Mouse (Mus musculus) right cerebral cortex, adult 18-20 months (tissue): ENCODE results near the gene Arid4a.
"Not testable (repeated sequence)": the region's sequence is repeated elsewhere in the genome, so short reads cannot be mapped to it uniquely, and the experiment has no call there.

Experiments used
- DNase-seq: peaks from one replicate; pipeline ENCODE4 v3.0.0; 2022; ENCODE audit warnings: mixed read lengths

Gene Arid4a

DNA sequence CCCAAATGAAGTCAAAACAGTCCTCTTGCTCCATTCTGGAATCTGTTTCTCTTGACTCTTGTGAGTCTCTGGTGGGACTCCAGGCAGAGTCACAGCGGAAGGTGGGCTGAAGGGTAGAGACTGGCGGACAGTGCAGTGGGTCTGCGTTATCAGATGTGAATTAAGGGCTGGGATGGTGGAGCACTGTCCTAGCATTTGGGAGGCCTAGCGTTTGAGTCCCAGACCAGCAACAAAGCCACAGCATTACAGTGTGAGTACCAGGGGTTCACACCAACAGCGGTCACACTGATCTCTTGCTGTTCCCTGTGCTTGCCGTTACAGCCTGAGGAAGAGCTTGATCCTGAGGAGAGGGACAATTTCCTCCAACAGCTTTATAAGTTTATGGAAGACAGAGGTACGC lies 44.0 kb downstream of the Arid4a start:
- no peak for DNase-seq

DNA sequence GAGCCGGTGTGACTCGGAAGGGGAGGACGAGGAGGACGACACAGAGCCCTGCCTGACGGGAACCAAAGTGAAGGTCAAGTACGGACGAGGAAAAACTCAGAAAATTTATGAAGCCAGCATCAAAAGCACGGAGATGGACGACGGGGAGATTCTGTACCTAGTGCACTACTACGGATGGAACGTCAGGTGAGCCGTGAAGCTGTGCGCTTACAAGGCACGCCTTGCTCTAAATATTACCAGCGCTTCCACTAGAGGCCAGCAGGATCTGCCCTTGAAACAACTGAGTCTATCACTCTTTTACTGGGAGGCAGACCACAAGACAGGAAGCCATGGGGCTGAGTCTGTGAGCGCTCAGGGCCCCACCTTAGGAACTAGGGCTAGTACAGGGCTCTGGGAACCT lies 54.1 kb downstream of the Arid4a start:
- DNase-seq: no peak

DNA sequence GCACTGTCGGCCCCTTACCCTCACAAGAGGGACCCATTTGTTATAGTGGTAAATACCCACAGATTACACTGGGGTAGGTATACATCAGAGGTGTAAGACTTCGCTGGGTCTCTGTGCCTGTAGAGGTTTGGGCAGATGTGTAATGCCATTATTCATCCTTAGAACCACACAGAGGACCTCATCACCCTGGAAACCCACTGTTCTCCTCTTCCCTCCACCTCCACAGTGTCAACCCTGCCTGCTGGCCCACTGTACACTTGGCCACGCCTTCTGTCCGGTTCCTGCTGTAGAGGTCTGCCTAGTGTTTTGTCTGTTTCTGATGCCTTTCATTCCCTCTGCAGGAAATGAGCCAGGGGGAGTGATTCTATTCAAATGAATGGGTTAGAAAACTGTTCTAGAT lies 56.3 kb downstream of the Arid4a start:
- DNase-seq: no peak

DNA sequence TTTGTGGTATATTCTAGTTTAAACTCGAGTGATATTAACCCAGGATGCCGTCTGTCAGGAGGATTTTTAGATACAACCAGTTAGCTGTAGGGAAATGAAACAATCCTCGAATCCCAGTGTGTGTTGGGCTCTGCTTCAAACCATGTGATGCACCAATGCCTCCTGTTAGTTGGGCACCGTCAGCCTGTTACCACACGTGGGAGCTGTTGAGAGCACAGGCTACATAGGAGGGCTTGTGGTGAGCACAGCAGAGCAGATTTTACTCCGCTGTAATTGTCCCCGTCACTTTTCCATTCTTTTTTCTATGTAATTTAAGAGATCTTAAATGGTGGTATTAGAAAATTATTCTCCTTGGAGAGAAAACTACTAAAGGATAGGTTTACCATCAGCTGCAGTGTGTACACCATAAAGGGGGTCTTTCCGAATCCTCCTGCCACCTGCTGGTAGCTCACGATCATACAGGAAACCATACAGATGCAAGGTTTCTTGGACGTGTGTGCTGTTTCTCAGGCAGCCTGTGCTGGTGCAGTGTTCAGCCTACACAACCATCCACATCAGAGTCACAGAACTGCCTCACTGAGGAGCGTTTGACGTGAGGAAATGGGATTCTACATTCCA lies 57.4 kb downstream of the Arid4a start:
- no peak for DNase-seq

DNA sequence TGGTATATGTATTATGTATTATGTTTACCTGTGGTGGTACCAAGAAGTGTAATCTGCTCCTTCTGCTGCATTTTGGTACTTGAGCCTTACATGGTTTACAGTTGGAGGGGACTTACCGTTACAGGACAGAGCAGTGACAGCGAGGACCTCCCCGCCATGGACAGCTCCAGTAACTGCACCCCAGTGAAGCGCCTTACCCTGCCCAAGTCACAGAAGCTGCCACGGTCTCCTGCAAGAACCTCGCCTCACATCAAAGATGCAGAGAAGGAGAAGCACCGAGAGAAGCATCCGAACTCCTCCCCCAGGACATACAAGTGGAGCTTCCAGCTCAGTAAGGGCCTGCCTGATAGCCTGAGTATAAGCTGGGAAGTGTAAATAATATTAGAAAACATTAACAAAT lies 70.5 kb downstream of the Arid4a start:
- DNase-seq: no peak

DNA sequence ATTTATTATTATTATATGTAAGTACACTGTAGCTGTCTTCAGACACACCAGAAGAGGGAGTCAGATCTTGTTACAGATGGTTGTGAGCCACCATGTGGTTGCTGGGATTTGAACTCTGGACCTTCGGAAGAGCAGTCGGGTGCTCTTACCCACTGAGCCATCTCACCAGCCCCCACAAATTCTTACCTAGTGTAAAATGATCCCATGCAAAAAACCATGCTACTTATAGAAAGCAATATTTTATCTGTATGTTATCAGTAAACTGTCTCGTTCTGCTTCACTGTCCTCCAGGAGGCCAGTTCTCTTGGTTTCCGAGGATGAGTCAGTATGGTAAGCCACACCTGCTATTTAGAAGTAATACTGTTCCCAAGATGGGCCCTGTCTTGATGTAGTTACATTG lies 88.5 kb downstream of the Arid4a start:
- DNase-seq: not testable (repeated sequence)

DNA sequence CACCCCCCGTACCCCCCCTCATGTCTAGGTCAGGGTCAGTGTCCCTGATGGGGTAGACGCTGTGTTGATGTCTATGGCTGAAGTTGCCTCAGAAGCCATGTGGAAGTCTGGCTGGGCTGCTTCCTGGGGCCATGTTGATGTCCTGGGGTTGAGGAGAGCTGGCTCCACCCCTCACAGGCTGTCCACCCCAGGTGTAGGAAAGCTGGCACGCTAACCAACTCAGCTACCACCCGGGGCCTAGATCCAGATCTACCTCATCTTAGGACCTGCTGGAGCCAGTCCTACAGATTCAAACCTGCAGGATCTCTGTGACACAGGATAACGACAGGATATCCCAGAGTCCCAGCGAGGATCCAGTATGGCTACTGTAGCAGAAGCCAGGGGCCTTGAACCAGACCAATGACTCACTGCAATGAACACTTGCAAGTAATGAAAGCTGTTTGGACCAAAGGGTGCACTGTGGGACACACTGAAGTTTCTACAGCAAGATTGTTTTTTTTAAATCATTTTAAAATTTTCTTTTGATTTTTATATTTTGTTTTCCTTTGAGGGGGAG lies 91.5 kb downstream of the Arid4a start:
- DNase-seq: no peak

DNA sequence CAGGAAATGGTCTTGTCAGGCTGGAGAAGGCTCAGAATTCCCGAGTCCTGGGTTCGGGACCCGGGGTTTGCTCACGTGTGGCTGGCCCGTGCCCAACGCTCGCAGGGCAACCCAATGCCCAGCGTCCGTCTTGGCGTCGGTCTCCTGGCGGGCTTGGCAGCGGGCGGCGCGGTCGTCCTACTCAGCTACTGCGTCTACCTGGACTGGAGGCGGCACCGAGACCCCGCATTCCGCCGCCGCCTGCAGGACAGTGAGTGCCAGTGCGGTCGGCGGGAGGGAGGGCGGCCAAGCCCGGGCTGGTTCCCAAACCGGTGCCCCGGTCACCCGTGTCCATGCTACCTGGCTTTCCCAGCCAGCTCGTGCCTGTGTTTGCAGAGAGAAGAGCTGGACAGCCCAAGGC lies 95.5 kb downstream of the Arid4a start, which contains the start of gene Tomm20l:
TSS of gene Tomm20l (plus strand) at position 98 of the 400 bp plus-strand sequence.
- DNase-seq: no peak

DNA sequence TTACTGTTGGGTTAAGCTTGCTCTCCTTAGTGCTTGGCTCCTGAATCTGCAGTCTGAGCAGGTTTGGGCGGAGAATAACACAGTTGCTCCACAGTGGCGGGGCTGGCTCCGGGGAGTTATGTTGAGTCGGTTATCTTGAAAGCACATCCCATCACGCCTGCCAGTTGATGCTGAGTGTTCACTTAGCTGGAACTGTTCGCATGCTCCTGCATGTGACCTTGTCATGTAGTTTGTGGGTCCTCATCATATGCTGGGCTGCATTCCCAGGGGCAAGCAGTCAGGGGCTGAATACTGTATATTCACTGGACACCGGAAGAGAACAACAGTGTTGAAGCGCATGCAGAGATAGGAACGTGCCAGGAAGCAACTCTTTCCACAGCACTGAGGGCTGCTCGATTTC lies 97.3 kb downstream of the Arid4a start:
- no peak for DNase-seq

DNA sequence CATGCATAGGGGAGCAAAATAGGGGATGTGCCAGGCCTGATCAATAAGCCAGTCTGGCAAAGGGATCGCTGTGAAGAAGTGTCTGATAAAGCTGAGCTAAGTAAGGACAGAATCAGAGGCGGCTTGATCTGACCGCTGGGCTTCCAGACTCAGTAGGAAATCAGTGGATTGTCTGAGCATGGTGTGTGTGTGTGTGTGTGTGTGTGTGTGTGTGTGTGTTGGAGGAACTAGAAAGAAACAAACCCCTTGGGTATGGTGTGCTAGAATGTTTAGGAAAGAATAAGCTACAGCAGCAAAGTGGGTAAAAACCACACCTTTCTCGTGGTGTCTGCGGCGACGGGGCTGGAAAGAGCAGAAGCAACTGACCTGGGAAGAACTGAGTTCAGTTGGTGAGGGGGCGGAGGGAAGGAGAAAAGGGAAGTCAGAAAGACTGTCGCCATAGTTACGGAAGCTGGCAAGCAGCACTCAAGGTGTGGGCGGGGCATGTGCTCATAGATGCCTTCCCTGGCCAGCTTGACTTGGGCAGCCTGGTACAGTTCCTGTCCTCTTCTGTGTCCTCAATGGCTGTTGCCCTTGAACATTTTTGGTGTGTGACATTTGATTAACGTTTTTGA lies 98.0 kb downstream of the Arid4a start:
- peak; percentile 78 for DNase-seq

DNA sequence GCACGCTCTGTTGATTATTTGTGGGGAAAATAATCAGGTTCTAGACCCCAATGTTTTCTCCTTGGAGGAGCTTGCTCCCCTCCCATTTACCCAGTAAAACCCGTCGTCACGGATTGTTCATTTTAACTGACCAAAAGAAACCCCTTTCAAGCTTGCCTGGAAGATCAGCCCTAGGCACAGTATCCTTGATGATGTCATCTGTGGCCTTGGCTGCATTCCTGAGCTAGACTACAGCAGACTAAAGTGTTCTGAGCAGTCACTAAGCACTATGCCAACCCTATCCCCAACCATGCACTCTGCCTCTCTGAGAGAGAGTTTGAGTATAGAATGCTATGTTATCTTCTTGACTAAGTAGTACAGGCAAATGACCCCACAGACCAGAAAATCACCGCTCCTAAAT lies 100.6 kb downstream of the Arid4a start:
- DNase-seq: no peak

DNA sequence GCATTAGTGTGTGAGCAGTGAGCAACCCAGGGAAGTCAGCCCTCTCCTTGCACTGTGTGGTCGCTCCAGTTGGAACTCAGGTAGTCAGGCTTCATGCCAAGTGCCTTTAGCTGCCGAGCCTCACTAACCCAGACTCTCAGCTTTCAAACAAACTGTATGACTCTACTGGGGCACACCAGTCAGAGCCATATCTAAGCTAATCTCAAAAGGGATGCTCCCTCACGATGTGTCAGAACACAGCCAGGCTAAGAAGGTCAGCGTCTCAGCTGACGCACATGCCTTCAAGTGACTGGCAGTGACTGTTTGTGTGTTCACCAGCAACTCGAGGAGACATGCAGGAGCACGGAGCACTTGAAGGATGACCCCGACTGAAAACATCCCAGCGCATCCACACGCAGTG lies 106.9 kb downstream of the Arid4a start:
- DNase-seq: no peak

DNA sequence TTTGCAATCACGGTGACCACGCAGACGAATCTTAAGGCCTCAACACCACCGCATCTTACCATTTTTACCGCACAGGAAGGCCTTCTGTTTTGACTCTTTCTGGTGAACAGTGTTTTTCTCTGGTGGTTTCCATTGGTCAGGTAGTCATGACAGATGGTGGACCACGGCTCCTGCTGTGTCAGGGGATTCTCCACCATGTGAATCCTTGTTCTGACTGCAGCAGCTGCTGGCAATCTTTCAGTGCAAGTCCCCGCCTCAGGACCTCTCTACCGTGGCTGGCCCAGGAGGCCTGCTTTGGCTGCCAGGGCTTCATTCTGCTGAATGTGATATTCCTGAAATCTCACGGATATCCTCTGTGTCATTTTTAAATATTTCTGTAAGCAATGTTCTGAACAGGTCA lies 107.5 kb downstream of the Arid4a start:
- DNase-seq: no peak

DNA sequence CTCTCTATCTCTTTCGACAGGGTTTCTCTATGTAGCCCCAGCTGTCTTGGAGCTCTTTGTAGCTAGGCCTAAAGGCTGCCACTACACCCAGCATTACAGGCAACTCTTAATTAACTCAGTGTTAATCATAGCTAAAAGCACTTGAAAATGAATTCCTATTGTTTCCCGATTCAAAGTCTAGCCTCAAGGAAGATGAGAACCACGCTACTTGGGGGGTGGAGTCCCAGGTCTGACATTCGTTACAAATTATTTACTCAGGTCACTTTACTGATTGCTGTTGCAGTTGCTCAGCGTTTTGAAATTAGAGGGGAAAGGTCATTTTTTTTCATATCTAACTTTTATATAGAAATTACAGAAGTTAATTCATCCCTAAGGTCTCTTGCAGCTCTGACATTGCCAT lies 119.8 kb downstream of the Arid4a start:
- no peak for DNase-seq

DNA sequence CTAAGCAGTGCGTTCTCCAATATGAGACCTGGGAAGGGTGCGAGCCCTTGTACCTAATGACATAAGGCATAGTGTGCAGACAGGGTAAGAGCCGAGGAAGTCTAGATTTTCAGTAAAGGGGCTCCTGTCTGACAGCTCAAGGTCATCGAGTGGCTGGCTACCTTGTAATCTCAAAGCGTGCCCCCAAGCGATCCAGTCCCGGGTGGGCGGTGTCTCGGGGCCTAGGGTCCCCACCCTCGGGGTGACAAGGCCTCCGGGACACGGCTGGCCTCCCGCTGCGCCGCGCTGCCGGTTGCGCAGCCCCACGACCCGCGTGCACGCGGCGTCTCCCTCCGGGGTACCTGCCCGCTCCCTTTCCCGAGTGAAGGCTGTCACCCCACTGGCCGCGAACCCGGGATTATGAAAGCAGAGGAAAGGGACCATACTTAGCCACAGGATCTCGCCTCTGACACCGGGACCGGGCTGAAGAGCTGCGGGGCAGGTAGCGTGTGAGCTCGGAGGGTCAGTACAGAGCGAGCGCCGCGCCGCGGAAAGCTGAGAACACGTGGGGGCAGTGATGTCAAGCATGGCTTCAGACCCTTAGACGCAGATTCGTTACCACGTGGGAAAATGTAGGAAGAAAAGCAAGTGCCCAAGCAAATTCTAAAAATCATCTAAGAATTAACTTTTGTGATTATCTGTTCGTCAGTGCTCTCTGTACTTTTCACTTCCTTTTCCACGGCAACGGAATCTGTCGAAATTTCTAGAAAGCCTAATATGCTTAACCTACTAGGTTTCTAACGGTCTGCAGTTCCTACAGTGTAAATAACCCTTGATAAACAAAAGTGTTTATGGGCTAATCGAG lies 120.6 kb downstream of the Arid4a start, which contains the start of the genes Timm9 and 2700049A03Rik:
TSS of gene Timm9 (minus strand) at position 555 of the 844 bp plus-strand sequence.
TSS of gene 2700049A03Rik (plus strand) at position 719 of the 844 bp plus-strand sequence.
- peak; percentile 81 for DNase-seq

DNA sequence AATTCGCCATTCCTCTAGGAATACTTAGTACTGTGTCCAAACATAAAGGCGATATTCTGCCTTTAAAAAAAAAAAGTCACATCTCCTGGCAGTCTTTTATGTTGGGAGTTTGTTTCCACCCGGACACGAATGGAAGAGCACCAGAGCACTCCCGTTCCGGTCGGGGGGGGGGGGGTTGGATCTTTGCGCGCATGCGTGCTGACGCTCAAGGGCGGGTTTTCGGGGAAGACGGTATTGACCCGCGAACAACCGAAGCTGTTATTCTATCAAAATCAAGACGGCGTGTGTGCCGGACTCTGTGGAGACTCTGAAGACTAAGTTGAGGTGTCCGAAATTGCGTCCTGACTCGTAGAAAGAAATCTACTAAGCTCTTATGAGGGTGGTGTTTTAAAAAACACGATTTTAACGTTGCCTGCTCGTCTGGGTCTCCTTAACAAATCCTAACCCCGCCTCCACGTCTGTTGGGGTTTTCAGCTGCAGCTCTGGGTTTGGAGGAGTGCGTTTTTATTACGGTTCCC lies 121.2 kb downstream of the Arid4a start:
- peak; percentile 75 for DNase-seq

DNA sequence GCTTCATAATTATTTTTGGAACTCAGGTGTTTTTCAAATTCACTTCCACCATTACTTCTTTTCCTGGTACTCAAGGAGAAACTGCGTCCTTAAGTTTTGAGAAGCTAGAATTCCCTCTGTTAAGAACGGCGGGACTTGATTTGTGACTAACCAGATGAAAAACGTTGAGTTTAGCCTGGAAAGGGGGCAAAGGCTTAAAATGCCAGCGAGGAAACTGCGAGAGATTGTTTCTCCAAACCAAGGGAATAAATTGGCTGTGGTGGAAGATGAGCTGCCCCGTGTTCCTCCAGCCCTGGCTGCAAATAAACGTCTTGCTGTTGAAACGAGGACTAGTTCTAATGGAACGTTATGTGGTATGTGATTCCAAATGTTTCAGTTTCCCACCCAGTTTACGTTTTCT lies 121.9 kb downstream of the Arid4a start:
- no peak for DNase-seq

DNA sequence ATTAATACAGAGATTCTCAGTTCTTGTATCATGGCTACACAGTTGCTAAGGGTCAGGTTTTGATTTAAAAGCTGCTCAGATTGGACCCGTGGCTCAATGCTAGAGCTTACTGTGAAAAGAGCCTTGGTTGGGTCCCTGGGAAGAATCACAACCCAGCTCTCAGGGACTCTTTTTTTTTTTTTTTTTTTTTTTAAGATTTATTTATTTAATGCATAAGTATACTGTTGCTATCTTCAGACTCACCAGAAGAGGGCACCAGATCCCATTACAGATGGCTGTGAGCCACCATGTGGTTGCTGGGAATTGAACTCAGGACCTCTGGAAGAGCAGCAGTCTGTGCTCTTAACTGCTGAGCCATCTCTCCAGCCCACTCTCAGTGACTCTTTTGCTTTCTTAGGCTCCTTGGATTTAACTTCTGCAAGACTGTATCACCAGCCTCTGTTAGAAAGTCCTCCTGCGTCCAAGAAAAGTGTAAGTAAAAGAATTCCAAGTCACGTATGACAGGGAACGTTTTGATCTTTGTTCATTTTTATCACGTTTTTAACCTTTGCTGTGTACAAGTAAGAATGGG lies 123.6 kb downstream of the Arid4a start:
- no peak for DNase-seq

DNA sequence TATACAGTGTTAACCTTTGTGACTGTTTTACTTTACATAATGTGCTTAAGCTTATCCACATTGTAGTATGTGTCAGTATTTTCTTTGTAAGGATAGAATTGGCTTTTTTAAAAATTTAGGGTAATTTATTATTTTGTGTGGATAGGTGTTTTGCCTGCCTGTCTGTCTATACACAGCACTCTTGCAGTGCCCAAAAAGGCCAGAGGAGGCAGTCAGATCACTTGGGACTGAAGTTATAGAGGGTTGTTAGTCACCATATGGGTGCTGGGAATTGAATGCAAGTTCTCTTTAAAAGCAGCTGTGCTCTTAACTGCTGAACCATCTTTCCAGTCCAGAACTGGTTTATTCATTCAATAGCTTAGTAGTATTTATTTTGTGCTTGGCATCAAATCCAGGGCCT lies 125.4 kb downstream of the Arid4a start:
- DNase-seq: no peak

DNA sequence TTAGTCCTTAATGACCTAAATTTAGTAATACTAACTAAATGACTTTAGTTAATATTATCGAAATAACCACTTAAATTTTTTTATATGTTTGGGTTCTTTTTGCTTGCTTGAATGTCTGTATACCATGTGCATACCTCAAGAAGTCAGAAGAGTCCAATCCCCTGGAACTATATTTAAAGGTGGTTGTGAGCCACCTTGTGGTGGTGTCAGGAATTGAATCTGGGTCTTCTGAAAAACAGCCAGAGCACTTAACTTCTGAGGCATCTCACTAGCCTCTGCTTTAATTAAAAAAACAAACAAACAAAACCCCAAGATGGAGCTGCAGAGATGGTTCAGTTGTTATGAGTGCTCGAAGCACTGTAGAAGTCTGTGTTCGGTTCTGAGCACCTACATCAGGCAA lies 131.9 kb downstream of the Arid4a start:
- peak; percentile 26 for DNase-seq
